Mouse (Mus musculus): Measurements from ENCODE around the gene Lrp1. TPM values are rescaled to one million over a fixed set of nuclear protein-coding genes. Genes with fewer than 3 reads are reported as not detected.

The Lrp1 gene
- polyA plus RNA-seq (2012; rRNA removed), result 38.9 and 48.4 TPM in 2 replicates

DNA sequence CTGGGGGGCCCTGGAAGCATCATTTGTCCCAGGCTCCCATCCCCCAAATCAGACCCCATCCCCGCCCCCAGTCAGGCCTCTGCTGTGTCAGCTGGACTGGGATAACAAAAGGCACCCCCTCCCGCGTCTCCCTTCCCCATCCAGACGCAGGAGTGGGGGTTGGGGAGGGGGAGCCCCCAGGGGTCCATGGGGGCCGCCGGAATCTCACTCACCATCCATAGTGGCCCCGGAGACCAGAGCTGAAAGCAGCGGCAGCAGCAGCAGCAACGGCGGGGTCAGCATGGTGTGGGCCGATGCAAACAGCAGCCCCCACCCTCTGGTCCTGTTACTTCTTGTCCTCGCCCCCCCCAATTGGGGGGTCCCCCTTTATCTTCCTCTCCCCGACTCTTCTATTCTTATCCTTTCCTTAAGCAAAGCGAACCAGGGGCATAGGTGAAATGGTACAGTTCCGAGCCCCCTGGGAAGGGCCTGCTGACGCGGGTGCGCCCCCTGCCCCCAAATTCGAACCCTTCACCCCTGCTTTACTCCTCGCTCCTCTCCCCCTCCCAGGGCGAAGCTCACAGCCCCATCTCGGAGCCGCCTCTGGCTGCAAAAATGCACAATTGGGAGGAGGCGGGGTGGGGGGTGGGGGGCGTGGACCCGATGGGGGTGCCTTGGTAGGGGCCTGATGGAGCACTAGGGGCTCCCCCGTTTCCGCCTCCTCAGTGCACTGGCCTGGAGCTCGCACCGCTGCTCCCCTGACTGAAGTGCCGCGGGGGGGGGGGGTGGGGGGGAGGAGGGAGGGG, at the start of gene Lrp1:
Gene Lrp1, minus strand, starts transcription at position 743 of the 785 bp plus-strand sequence.

DNA sequence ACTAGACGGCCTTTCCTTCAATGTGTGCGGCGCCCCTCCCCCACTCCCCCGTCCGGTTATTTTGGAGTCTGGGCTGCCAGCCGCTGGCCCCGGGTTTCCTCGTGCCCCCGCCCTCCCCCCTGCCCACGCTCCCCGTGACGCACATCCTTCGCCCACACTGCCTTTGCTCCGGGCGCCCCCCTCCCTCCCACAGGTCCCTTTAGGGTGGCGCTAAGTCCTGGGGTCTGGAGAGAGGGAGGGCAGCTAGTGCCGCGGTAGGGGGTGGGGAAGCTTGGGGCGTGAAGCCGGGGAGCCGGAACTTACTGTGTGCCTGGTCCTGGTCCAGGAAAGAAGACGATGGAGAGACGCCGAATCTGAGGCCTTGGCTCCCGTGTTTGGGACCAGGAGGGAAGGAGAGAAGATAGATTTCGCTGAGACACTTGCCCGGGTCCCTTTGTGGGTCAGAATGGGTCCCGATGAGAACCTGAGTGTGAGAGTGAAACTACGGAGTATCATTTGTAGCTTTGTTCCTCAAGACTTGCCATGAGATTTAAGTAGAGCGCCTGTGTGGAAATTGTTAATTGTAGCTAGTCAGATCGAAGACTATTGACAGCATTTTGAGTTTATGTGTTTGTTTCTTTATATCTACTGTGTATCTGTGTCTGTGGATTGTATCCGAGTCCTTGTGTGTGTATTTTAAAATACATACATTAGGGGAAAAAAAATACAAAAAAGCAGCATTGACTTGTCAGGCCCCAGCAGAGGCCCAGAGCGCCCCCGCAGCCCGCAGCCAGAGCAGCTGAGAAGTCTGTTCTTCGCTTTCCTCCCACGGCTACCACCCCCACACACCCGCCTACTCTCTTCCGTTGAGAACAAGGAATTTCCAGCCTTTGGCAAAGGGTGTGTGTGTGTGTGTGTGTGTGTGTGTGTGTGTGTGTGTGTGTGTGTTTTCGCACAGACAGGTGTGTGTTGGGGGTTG, 47.4 kb upstream of the Lrp1 start, which contains the start of gene Nab2:
Gene Nab2, minus strand, starts transcription at position 476 of the 958 bp plus-strand sequence.

GRCm38 (mm10) chr10:127666501-127667268, 45.7 kb upstream of the Lrp1 start, which contains the start of gene Nemp1:
Gene Nemp1 (plus strand): TSS chr10:127666901.

GRCm38 (mm10) chr10:127642772-127643552, 22.0 kb upstream of the Lrp1 start, which contains the start of gene Stat6:
Gene Stat6 (plus strand): TSS chr10:127642986.

DNA sequence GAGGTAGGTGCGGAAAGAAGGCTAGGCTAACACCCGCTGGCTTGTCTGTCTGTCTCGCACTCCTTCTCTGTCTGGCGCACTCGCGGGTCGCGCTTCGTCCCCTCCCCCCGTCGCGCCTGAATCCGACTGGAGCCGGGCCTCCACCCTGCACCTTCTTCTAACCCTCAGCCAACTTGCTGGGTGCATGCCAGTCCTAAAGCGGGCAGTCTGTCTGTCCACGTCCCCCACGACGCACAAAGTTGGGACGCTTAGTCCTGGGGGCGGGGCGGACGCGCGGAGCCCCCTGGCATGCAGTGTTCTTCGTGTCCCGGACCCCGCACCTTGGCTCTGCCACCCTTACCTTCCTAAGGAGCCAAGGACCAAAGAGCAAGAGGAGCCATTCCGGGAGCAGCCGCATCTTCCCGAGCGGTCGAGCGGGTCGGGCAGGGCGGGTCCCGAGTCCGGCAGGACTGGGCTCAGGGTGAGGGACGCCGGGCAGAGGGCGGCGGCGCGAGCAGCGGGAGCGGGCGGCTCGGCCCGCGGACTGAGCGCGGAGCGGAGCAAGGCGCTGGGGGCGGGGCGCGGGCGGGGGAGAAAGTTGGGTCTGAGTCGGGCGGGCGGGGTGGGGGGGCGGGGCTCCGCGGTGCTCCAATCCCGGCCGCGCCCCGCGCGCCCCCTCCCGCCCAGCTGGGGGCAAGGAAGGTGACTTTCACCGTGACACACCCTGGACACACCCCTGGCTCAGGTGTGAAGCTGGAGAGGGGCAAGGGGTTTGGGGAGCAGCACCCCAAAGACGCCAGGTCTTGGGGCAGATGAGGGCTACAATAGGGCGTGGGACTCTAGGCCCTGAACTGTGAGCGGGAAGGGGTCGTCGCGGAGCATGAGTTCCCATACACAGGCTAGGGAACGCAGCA, 86.7 kb downstream of the Lrp1 start, which contains the start of gene Nxph4:
Gene Nxph4, minus strand, starts transcription at position 524 of the 893 bp plus-strand sequence.

GRCm38 (mm10) chr10:127522088-127522581, 98.8 kb downstream of the Lrp1 start, which contains the start of gene Shmt2:
Gene Shmt2 (minus strand): TSS chr10:127522444.

GRCm38 (mm10) chr10:127514764-127515163, 106.2 kb downstream of the Lrp1 start, which contains the start of gene Ndufa4l2:
Gene Ndufa4l2 (plus strand): TSS chr10:127514967.

DNA sequence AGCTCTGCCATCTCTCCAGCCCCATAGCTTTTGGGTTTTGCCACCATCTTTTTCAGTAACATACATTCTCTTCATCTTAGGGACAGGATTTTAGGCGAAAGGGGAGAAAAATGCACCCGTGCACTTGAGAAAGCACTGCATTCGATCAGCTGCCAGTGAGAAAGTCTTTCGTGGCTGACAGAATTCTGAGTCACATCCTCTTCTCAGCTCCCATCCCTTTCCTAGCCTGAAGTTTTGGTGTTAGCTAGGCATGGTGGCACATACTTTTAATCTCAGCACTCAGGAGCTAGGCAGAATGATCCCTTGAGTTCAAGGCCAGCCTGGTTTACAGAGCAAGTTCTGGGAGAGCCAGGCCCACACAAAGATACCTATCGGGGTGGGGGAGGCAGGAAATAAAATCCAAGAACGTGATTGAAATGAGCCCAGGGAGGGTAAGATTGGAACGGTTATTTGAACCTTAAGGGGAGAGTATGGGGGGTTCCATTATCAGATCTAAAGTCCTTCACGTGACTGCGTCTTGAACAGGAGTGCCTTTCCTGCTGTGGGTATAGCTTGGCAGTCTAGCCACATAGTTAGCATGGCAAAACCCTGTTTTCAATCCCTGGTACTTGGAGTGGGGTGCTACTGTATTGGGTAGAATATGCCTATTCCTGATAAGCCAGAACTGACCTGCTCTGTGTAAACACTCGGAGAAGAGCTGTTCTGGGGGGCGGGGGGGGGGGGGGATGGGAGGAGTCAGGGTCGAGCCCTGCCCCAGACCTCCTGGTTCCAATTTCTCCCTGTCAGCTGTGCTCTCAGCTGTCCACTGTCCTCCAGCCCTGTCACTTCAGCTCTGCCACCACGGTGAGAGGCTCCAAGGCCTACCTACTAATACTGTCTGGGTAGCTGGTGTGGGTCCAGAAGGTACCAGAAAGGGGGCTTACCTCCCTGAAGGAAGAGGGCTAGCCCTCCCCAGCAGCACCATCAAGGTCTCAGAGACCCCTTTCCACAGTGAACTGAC, 119.8 kb downstream of the Lrp1 start, which contains the start of gene Stac3:
Gene Stac3, plus strand, starts transcription at position 793 of the 1,000 bp plus-strand sequence.

Other genes with a start within 250 kb of the Lrp1 start
- 10.7 and 13.9 TPM in 2 replicates for gene R3hdm2, start 240.8 kb downstream of the Lrp1 start, polyA plus RNA-seq (2012; rRNA removed)
- gene Stac3, start 119.5 kb downstream of the Lrp1 start, polyA plus RNA-seq (2012; rRNA removed), result 0.37 and 0.73 TPM in 2 replicates
- 58.2 and 83.8 TPM in 2 replicates for gene Ndufa4l2, start 106.2 kb downstream of the Lrp1 start, polyA plus RNA-seq (2012; rRNA removed)
- gene Shmt2, start 98.7 kb downstream of the Lrp1 start, polyA plus RNA-seq (2012; rRNA removed), result 109 and 125 TPM in 2 replicates
- 0.03 and 0.07 TPM in 2 replicates for gene Nxph4, start 86.6 kb downstream of the Lrp1 start, polyA plus RNA-seq (2012; rRNA removed)
- 18.8 and 20.1 TPM in 2 replicates for gene Stat6, start 21.8 kb upstream of the Lrp1 start, polyA plus RNA-seq (2012; rRNA removed)
- 4.6 and 6.2 TPM in 2 replicates for gene Nemp1, start 45.8 kb upstream of the Lrp1 start, polyA plus RNA-seq (2012; rRNA removed)
- gene Nab2, start 47.4 kb upstream of the Lrp1 start, polyA plus RNA-seq (2012; rRNA removed), result 7.7 and 8.1 TPM in 2 replicates
- gene Myo1a, start 84.0 kb upstream of the Lrp1 start, polyA plus RNA-seq (2012; rRNA removed), result 0.17 and 0.19 TPM in 2 replicates
- 6.1 and 6.2 TPM in 2 replicates for gene Tac2, start 103.3 kb upstream of the Lrp1 start, polyA plus RNA-seq (2012; rRNA removed)
- gene Zbtb39, start 118.4 kb upstream of the Lrp1 start, polyA plus RNA-seq (2012; rRNA removed), result 2.8 and 3.2 TPM in 2 replicates
- 16.2 and 17.6 TPM in 2 replicates for gene Gpr182, start 130.6 kb upstream of the Lrp1 start, polyA plus RNA-seq (2012; rRNA removed)
- gene Rdh1, start 138.6 kb upstream of the Lrp1 start, polyA plus RNA-seq (2012; rRNA removed), result 0.14 and 0.21 TPM in 2 replicates
- gene Rdh16f1, start 138.6 kb upstream of the Lrp1 start, polyA plus RNA-seq (2012; rRNA removed), result 0.08 and 0.13 TPM in 2 replicates
- 0.81 and 1.4 TPM in 2 replicates for gene Rdh9, start 155.2 kb upstream of the Lrp1 start, polyA plus RNA-seq (2012; rRNA removed)
- gene Rdh16, start 180.0 kb upstream of the Lrp1 start, polyA plus RNA-seq (2012; rRNA removed), result 0.07 and 0.08 TPM in 2 replicates
- 0.03 and 0.04 TPM in 2 replicates for gene Rdh19, start 228.8 kb upstream of the Lrp1 start, polyA plus RNA-seq (2012; rRNA removed)
- gene Rdh16f2, start 245.3 kb upstream of the Lrp1 start, polyA plus RNA-seq (2012; rRNA removed), result 3.1 TPM in 2 replicates

Data from liver, embryonic 18 days (tissue).